Mouse (Mus musculus) CH12.LX (cell line): ENCODE data around the gene Cdh13.

Source experiments
- CTCF ChIP-seq, 2 experiments: IDR thresholded peaks in 1 of 2; conservative IDR thresholded peaks in 1 of 2; 2 replicates each; pipeline ENCODE4 v1.5.1; 2011 to 2012; ENCODE audit warnings: low read depth in 2 of 2, low read length in 2 of 2, improper control_type of control experiment in 1 of 2, inconsistent platforms in 1 of 2, mild to moderate bottlenecking in 1 of 2, moderate library complexity in 1 of 2
- ELF1 ChIP-seq: IDR thresholded peaks from 2 replicates; pipeline ENCODE4 v1.6.1; 2014; ENCODE audit warnings: low read depth, mild to moderate bottlenecking, inconsistent platforms, low read length, improper control_type of control experiment

DNA sequence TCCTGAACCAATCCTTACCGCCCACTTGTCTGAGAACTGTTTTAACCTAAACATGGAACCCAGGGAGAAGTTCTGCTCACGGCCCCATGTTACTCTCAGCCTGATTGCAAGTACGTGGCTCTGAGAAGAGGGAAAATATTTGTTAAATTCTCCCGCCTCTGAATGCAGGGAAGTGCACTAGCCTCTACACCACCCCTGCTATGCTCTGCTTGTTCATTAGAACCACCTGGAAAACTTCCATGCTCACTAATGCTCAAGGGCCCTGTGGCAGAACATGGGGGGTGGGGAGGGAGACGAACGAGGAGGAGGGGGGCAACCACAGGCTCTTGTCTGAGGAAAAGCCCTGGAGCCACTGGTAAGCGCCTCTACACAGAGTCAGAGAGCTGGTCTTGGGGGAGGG, 1074.6 kb downstream of the Cdh13 start:
- TF ChIP-seq ELF1 (no peak), CTCF (conservative IDR thresholded peaks at IDR 0.05 in 1 of 2, IDR thresholded peaks at IDR 0.05 in 1 of 2; ENCODE audit: low read depth in 2 of 2, low read length in 2 of 2) (no peak)
